Mouse (Mus musculus): ENCODE results near the gene Mbnl1. TPM values are rescaled to one million over a fixed set of nuclear protein-coding genes. Genes with fewer than 3 reads are reported as not detected.

Mbnl1 gene
- polyA plus RNA-seq, 1 experiment from 2014 or later: 73.3 TPM

DNA sequence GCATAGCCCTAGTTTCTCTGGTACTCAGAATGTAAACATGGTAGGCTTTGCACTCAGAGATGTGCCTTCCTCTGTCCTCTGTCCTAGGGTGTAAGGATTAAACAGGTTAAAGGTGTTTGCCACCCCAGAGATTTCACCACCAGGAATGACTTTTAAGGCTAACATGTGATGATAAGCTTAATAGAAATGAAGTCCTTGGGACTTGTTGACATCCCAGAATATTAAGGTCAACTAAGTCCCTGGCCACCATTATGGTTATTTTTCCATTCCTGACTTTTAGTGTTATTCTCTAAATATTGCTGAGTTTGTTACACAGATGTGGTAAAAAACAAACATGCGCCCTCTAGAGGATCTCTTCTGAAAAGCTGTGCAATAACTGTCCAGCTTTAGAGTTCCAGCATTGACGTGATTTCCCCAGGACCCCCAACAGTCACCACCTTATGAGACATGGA lies 136.3 kb downstream of the Mbnl1 start:
- Histone ChIP-seq H3K4me3 (ENCODE audit: low read depth, low read length) (no peak overlapping the region), H3K27me3 (ENCODE audit: insufficient read depth, low read length) (no peaks in the 10 kb centered on the region), H3K36me3 (replicated peaks; ENCODE audit: insufficient read depth, low read length) (peaks cover 32% of the 10 kb centered on the region), H3K9ac (replicated peaks) (no peak overlapping the region), H3K4me1 (ENCODE audit: insufficient read depth) (peaks cover 8% of the 10 kb centered on the region), H3K4me2 (ENCODE audit: low read depth, low read length) (no peak overlapping the region), H3K27ac (ENCODE audit: low read depth) (peak overlapping the region; percentile 30; the same call in 1 of the 2 replicates), H3K9me3 (ENCODE audit: low read length) (no peaks in the 10 kb centered on the region)
- DNase-seq: no peak
- TF ChIP-seq EP300 (IDR thresholded peaks at IDR 0.05; ENCODE audit: low read depth) (no peak), CTCF (IDR thresholded peaks at IDR 0.05; ENCODE audit: low read depth) (peak; percentile 75)
- peak; percentile 70 for ATAC-seq
- 27% methylated on average over 2 of the region's 2 CpGs for WGBS (ENCODE audit: insufficient replicate concordance)

DNA sequence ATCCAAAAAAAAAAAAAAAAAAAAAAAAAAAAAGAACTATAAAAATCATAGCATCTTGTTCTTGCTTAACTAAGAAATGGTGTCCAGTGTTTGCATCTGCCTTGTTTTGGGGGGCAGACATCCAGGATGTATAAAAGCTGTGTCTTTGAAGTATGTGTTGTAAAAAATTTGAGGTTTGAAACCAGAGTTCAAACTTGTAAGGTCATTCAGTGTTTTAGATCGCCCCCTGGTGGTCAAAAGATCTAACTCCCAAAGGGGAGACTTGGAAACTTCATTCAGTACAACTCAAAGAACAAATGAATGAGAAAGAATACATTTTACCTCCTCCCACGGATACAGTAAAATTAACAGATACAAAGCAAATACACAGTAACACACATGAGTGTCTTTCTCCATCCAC lies 139.2 kb downstream of the Mbnl1 start:
- H3K36me3 ChIP-seq (replicated peaks; ENCODE audit: insufficient read depth, low read length): peaks cover 24% of the 10 kb centered on the region
- H3K4me3 ChIP-seq (ENCODE audit: low read depth, low read length): no peak overlapping the region
- no peak for ATAC-seq
- H3K4me1 ChIP-seq (ENCODE audit: insufficient read depth): peaks cover 8% of the 10 kb centered on the region
- no peaks in the 10 kb centered on the region for H3K27me3 ChIP-seq (ENCODE audit: insufficient read depth, low read length)
- DNase-seq: peak; percentile 61
- TF ChIP-seq CTCF (IDR thresholded peaks at IDR 0.05; ENCODE audit: low read depth) (peak; percentile 84), EP300 (IDR thresholded peaks at IDR 0.05; ENCODE audit: low read depth) (no peak)
- no peaks in the 10 kb centered on the region for H3K9me3 ChIP-seq (ENCODE audit: low read length)
- no peak overlapping the region for H3K27ac ChIP-seq (ENCODE audit: low read depth)
- 20% methylated on average over 2 of the region's 2 CpGs for WGBS (ENCODE audit: insufficient replicate concordance)
- no peak overlapping the region for H3K4me2 ChIP-seq (ENCODE audit: low read depth, low read length)
- H3K9ac ChIP-seq (replicated peaks): no peak overlapping the region

DNA sequence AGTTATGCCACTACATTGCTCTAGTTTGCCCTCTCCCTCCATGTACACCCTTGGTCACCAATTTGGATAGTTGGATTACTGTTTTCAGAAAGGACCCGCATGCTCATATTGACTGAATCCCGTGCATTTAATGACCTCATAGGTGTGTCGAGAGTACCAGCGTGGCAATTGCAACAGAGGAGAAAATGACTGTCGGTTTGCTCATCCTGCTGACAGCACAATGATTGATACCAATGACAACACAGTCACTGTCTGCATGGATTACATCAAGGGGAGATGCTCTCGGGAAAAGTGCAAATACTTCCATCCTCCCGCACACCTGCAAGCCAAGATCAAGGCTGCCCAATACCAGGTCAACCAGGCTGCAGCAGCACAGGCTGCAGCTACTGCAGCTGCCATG lies 140.5 kb downstream of the Mbnl1 start:
- no peak for TF ChIP-seq CTCF (IDR thresholded peaks at IDR 0.05; ENCODE audit: low read depth)
- TF ChIP-seq EP300 (IDR thresholded peaks at IDR 0.05; ENCODE audit: low read depth): no peak
- Histone ChIP-seq H3K4me1 (ENCODE audit: insufficient read depth) (peaks cover 6% of the 10 kb centered on the region; the same call in 1 of the 2 replicates), H3K4me2 (ENCODE audit: low read depth, low read length) (no peak overlapping the region), H3K9ac (replicated peaks) (no peak overlapping the region), H3K27ac (ENCODE audit: low read depth) (no peak overlapping the region), H3K36me3 (replicated peaks; ENCODE audit: insufficient read depth, low read length) (peaks cover 26% of the 10 kb centered on the region), H3K9me3 (ENCODE audit: low read length) (no peaks in the 10 kb centered on the region), H3K4me3 (ENCODE audit: low read depth, low read length) (no peak overlapping the region), H3K27me3 (ENCODE audit: insufficient read depth, low read length) (no peaks in the 10 kb centered on the region)
- no peak for ATAC-seq
- 86% methylated on average over 7 of the region's 7 CpGs for WGBS (ENCODE audit: insufficient replicate concordance)
- DNase-seq: no peak

DNA sequence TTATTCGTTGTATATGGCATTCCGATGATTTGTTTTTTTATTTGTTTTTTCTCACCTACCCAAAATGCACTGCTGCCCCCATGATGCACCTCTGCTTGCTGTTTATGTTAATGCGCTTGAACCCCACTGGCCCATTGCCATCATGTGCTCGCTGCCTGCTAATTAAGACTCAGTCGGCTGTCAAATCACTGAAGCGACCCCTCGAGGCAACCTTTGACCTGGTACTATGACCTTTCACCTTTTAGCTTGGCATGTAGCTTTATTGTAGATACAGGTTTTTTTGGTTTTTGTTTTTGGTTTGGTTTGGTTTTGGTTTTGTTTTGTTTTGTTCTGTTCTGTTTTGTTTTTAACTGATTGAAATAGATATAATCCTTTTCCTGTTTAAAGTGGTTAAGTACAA lies 141.9 kb downstream of the Mbnl1 start:
- Histone ChIP-seq H3K4me3 (ENCODE audit: low read depth, low read length) (no peak overlapping the region), H3K9ac (replicated peaks) (no peak overlapping the region), H3K4me1 (ENCODE audit: insufficient read depth) (peaks cover 6% of the 10 kb centered on the region; the same call in 1 of the 2 replicates), H3K9me3 (ENCODE audit: low read length) (no peaks in the 10 kb centered on the region), H3K27me3 (ENCODE audit: insufficient read depth, low read length) (no peaks in the 10 kb centered on the region), H3K36me3 (replicated peaks; ENCODE audit: insufficient read depth, low read length) (peaks cover 34% of the 10 kb centered on the region), H3K27ac (ENCODE audit: low read depth) (no peak overlapping the region), H3K4me2 (ENCODE audit: low read depth, low read length) (no peak overlapping the region)
- DNase-seq (no peak), ATAC-seq (no peak)
- no peak for TF ChIP-seq CTCF (IDR thresholded peaks at IDR 0.05; ENCODE audit: low read depth)
- TF ChIP-seq EP300 (IDR thresholded peaks at IDR 0.05; ENCODE audit: low read depth): no peak
- WGBS (ENCODE audit: insufficient replicate concordance): 93% methylated on average over 7 of the region's 7 CpGs

DNA sequence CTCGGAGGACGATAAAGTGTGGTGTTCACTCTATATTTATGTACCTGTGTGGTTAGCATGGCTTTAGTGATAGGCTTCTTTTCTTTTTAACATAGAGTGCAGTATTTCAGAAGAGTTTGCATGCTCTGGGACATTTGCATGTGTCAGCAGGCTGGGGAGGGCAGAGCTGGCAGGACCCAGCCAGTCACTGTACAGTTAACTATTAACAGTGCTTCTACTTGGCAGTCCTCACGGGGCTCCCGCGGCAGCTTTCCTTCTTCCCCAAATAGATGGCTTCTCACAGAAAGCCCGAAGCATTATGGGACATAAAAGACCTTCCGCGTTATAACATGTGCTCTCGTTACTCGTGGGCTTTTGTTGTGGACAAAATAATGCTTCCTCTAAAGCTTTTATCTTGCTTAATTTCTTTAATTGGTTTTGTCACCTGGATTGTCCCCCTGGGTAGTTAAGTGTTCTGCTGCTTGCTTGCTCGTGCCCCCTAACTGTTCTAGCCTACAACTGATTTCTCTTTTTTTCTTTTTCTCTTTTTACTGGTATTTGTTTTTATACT lies 142.5 kb downstream of the Mbnl1 start:
- no peaks in the 10 kb centered on the region for H3K27me3 ChIP-seq (ENCODE audit: insufficient read depth, low read length)
- no peaks in the 10 kb centered on the region for H3K9me3 ChIP-seq (ENCODE audit: low read length)
- TF ChIP-seq EP300 (IDR thresholded peaks at IDR 0.05; ENCODE audit: low read depth) (no peak), CTCF (IDR thresholded peaks at IDR 0.05; ENCODE audit: low read depth) (no peak)
- H3K4me3 ChIP-seq (ENCODE audit: low read depth, low read length): no peak overlapping the region
- 0 out of 2 replicates have a peak, but pooled peaks have one; percentile 17 for ATAC-seq
- no peak overlapping the region for H3K27ac ChIP-seq (ENCODE audit: low read depth)
- no peak overlapping the region for H3K9ac ChIP-seq (replicated peaks)
- 73% methylated on average over 11 of the region's 11 CpGs for WGBS (ENCODE audit: insufficient replicate concordance)
- no peak overlapping the region for H3K4me2 ChIP-seq (ENCODE audit: low read depth, low read length)
- H3K4me1 ChIP-seq (ENCODE audit: insufficient read depth): peaks cover 6% of the 10 kb centered on the region; the same call in 1 of the 2 replicates
- peaks cover 36% of the 10 kb centered on the region for H3K36me3 ChIP-seq (replicated peaks; ENCODE audit: insufficient read depth, low read length)
- DNase-seq: no peak

DNA sequence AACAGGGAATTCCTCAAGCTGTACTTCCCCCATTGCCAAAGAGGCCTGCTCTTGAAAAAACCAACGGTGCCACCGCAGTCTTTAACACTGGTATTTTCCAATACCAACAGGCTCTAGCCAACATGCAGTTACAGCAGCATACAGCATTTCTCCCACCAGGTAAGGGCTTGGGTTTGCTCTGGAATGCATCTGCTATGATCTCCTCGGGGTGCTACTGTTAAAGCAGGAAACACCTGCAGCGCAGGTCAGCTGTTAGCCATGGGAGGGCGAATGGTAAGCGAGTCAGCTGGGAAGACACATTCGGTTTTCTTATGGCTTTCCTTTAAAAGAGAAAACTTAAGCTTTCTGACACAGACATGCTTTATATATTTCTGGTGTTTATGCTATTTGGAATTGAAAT lies 143.0 kb downstream of the Mbnl1 start:
- 65% methylated on average over 7 of the region's 7 CpGs for WGBS (ENCODE audit: insufficient replicate concordance)
- H3K36me3 ChIP-seq (replicated peaks; ENCODE audit: insufficient read depth, low read length): peaks cover 39% of the 10 kb centered on the region
- H3K4me1 ChIP-seq (ENCODE audit: insufficient read depth): peaks cover 3% of the 10 kb centered on the region; the same call in 1 of the 2 replicates

More for the DNA sequence above, 143.0 kb downstream of the Mbnl1 start:
- TF ChIP-seq CTCF (IDR thresholded peaks at IDR 0.05; ENCODE audit: low read depth) (no peak), EP300 (IDR thresholded peaks at IDR 0.05; ENCODE audit: low read depth) (no peak)
- no peak for ATAC-seq
- no peak overlapping the region for H3K4me3 ChIP-seq (ENCODE audit: low read depth, low read length)
- no peaks in the 10 kb centered on the region for H3K9me3 ChIP-seq (ENCODE audit: low read length)
- DNase-seq: no peak
- no peak overlapping the region for H3K4me2 ChIP-seq (ENCODE audit: low read depth, low read length)
- H3K27me3 ChIP-seq (ENCODE audit: insufficient read depth, low read length): no peaks in the 10 kb centered on the region
- no peak overlapping the region for H3K9ac ChIP-seq (replicated peaks)
- no peak overlapping the region for H3K27ac ChIP-seq (ENCODE audit: low read depth)
